Mouse (Mus musculus) adrenal gland, adult 18-20 months (tissue): ENCODE results near the gene B020011L13Rik. TPM values are rescaled to one million over a fixed set of nuclear protein-coding genes. Genes with fewer than 3 reads are reported as not detected.
"Not testable (repeated sequence)": the region's sequence is repeated elsewhere in the genome, so short reads cannot be mapped to it uniquely, and the experiment has no call there.

Experiments used
- DNase-seq, 2 experiments: peaks; one replicate each; pipeline ENCODE4 v3.0.0; 2021 to 2022; ENCODE audit warnings: low spot score in 2 of 2
- long read RNA-seq, 2 experiments: library from polyadenylated mRNA; stranded (forward); transcript quantifications; one replicate each; pipeline ENCODE4 v2.0.0; 2021
- total RNA-seq, 2 experiments: library from RNA; stranded (reverse); gene quantifications; 1 replicate in 1 of 2; 2 replicates in 1 of 2; pipeline ENCODE4 v1.2.3; 2021

The B020011L13Rik gene
- not detected for total RNA-seq
- long read RNA-seq, experiment 1 = 0 reads
- long read RNA-seq, experiment 2 = 0 reads

DNA sequence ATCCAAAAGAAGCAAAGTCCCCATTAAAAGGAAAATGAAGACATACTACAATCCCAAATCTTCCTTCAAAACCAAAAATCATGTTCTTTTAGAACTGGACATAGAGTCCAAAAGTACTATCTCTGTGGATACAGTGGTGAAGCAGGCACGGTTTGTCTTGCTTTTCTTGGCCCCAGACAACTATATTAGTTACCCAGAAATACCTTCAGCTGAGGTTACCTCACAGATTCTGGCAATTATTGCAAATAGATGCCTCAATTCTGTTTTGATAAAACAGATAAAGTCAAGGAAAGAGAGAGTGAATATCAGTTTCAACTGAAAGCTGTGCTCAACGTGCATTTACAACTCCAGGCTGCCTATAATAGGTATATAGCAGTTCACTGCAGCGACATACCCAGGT lies at the start of gene B020011L13Rik:
Gene B020011L13Rik, plus strand, starts transcription at position 301 of the 400 bp plus-strand sequence.
- DNase-seq = not testable (repeated sequence)

DNA sequence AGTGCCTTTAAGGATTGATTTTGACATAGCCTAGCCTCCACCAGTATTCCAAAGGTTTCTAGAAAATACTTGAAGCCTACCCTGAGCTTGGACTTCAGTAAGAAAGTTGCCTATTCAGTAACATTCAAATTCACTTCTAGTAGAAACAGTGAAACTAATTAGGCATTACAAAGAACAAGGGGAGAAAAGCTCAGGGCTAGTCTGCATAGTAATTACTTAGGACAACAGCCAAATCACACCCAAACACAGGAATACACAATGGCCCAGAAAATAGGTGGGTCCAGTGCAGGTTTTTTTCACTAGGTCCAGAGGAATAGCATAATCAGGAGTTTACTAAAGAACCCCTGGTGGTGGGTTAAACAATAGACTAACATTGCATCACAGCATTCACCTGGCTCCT lies 35.3 kb downstream of the B020011L13Rik start:
- DNase-seq = not testable (repeated sequence)

DNA sequence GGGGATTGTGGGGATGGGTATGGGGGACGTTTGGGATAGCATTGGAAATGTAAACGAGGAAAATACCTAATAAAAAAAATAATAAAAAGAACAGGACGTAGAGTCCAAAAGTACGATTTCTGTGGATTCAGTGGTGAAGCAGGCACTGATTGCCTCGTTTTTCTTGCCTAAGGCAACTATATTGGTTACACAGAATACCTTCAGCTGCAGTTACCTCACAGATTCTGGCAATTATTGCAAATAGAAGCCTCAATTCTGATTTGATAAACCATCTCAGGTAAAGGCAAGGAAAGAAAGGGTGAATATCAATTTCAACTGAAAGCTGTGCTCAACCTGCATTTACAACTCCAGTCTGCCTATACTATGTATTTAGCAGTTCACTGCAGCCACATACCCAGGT lies 48.8 kb downstream of the B020011L13Rik start, which contains the start of gene Gm28360:
Gene Gm28360, plus strand, starts transcription at position 301 of the 400 bp plus-strand sequence.
- DNase-seq = not testable (repeated sequence)

DNA sequence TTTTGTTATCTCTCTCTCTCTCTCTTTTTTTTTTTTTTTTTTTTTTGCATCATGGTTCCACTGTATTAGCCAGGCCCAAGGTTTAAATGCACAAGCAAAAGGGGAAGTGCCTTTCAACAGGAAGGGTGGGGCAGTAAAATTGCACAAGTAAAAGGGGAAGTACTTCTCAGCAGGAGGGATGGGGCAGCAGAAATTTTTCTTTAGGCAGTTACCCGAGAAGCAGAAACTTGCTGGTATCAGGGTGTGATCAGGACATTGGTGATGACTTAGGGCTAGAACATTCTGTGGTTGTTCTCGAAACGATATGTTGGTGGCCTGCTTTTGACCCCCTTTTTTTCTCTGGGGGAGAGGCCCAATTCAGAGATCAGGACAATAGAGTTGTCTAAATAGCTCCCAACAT lies 70.8 kb downstream of the B020011L13Rik start:
- not testable (repeated sequence) for DNase-seq

Other genes with a start within 250 kb of the B020011L13Rik start
- gene Gm28363, start 84.0 kb upstream of the B020011L13Rik start, total RNA-seq = not detected
- gene Gm28360, start 48.9 kb downstream of the B020011L13Rik start, total RNA-seq = not detected
- not detected for gene Gm28168, start 146.9 kb downstream of the B020011L13Rik start, total RNA-seq
- not detected for gene Gm7145, start 184.8 kb downstream of the B020011L13Rik start, total RNA-seq